Mouse (Mus musculus) cortical plate, adult 2 months (tissue): Measurements from ENCODE around the gene Plxnc1.

Experiments
- CTCF ChIP-seq: fragments of 200-500 bp; IDR thresholded peaks from 2 replicates; pipeline ENCODE4 v1.5.1; 2011; ENCODE audit warnings: mild to moderate bottlenecking, control low read depth, low read length; ENCODE audit not compliant: insufficient read depth; ENCODE audit errors: extremely low read depth
- POLR2A ChIP-seq: fragments of 200-500 bp; IDR thresholded peaks from 2 replicates; pipeline ENCODE4 v1.6.1; 2011; ENCODE audit warnings: mild to moderate bottlenecking, low read length, control low read depth; ENCODE audit not compliant: insufficient read depth; ENCODE audit errors: extremely low read depth

DNA sequence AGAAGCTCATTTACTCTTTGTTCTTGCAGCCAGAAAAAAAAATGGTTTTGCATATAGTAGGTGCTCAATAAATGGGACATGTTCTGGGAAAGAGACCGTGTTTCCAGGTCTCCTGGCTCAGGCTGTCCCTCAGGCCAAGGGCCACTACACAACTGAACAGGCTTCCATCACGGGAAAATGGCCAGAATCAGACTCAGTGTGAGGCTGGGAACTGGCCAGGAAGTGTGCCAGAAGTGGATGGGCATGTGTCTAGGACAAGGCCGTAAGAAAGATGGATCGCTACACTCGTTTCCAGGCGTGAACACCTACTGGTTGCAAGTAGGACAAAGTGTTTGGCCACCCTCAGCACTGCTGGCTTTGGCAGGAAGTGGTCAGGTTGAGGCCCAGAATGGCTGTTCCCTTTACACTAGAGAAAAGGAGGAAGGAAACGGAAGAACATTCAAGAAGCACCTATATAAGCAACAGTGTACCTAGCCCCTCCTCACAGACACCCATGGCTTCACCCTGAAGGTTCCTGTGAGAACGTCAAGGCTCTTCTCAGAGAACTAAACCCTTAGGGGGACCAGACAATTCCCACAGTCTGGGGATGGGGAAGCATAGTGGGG is 98.0 kb downstream of the Plxnc1 start:
- no peak for TF ChIP-seq POLR2A
- TF ChIP-seq CTCF = no peak
